Mouse (Mus musculus): ENCODE measurements around the gene Cttnbp2nl.

DNA sequence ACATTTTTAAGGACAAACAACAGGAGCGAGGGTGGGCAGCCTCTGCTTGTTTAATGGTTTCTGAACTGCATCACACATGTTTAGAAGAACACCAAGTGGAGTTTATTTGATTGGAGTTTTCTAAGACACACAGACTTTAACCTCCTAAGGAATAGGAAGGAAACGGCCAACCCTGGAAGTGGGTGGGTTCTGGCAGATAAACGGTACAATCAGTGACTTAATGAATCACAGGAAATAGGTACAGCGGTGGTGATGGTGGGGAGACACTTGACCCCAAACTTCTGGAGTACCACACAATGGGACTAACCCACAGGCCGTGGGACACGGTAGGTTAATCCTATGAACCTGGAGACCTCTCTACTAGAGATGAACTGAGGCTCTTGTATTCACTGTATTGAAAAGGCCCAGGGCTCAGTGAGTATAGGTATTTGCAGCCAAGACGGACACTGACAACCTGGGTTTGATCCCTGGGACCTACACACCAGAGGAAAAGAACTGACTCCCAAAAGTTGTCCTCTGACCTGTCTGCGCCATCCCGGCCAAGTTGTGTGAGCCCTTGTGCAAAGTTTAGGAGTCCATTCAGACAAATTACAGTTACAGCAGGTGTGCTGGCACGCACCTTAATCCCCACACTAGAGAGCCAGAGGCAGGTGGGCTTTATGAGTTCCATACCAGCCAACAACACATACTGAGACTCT lies 34.7 kb downstream of the Cttnbp2nl start:
- no peak for TF ChIP-seq CTCF (IDR thresholded peaks at IDR 0.05; ENCODE audit: low read depth)
- no peak for TF ChIP-seq EP300 (optimal IDR thresholded peaks at IDR 0.05)

Measured in stomach, postnatal 0 days (tissue).